Mouse (Mus musculus) liver, embryonic 14.5 days (tissue): ENCODE data around the gene Atp5d. TPM values are rescaled to one million over a fixed set of nuclear protein-coding genes. Genes with fewer than 3 reads are reported as not detected.

Experiments used
- ATAC-seq: fragments of 200-750 bp; cut with Nextera tagmentation; 2 replicates; pipeline ENCODE4 v1.8.0; 2017; ENCODE audit warnings: moderate number of reproducible peaks, mild to moderate bottlenecking, moderate library complexity; ENCODE audit not compliant: insufficient read depth
- DNase-seq, 3 experiments: peaks; one replicate each; pipeline ENCODE4 v3.0.0-alpha.2; 2012 to 2013; ENCODE audit warnings: low read depth in 3 of 3, low spot score in 3 of 3
- H3K27ac ChIP-seq: fragments of 300-500 bp; sonication (generic); 2 replicates; pipeline ENCODE4 v1.5.1; 2014; ENCODE audit warnings: moderate library complexity, mild to moderate bottlenecking, control low read depth, inconsistent platforms
- H3K27me3 ChIP-seq: fragments of 300-500 bp; sonication (generic); 2 replicates; pipeline ENCODE4 v1.6.1; 2014; ENCODE audit warnings: mild to moderate bottlenecking, low read length, moderate library complexity; ENCODE audit not compliant: control insufficient read depth, insufficient read depth
- H3K36me3 ChIP-seq: fragments of 300-500 bp; sonication (generic); replicated peaks from 2 replicates; pipeline ENCODE4 v1.6.1; 2014; ENCODE audit warnings: low read depth; ENCODE audit not compliant: control insufficient read depth, insufficient read depth
- H3K4me1 ChIP-seq, 2 experiments: fragments of 200-500 bp in 1 of 2; fragments of 300-500 bp in 1 of 2; sonication (generic) in 1 of 2; replicated peaks; 2 replicates each; pipeline ENCODE4 v1.6.1; 2012 to 2014; ENCODE audit warnings: antibody characterized with exemption in 1 of 2, inconsistent platforms in 1 of 2, low read length in 1 of 2; ENCODE audit not compliant: control insufficient read depth in 2 of 2, insufficient read depth in 2 of 2
- H3K4me2 ChIP-seq: fragments of 300-500 bp; sonication (generic); 2 replicates; pipeline ENCODE4 v1.6.1; 2014; ENCODE audit warnings: low read depth, mild to moderate bottlenecking, control low read depth, moderate library complexity
- H3K4me3 ChIP-seq, 2 experiments: fragments of 200-500 bp in 1 of 2; fragments of 300-500 bp in 1 of 2; sonication (generic) in 1 of 2; 2 replicates each; pipeline ENCODE4 v1.5.1; 2012 to 2014; ENCODE audit warnings: low read depth in 2 of 2, low read length in 2 of 2, mild to moderate bottlenecking in 2 of 2, control low read depth in 1 of 2, inconsistent platforms in 1 of 2, moderate library complexity in 1 of 2; ENCODE audit not compliant: insufficient read depth in 1 of 2
- H3K9ac ChIP-seq: fragments of 300-500 bp; sonication (generic); replicated peaks from 2 replicates; pipeline ENCODE4 v1.6.1; 2014; ENCODE audit warnings: mild to moderate bottlenecking, control low read depth, moderate library complexity
- H3K9me3 ChIP-seq: fragments of 300-500 bp; sonication (generic); 2 replicates; pipeline ENCODE4 v1.6.1; 2016; ENCODE audit warnings: low read length, mixed read lengths; ENCODE audit not compliant: control insufficient read depth
- CTCF ChIP-seq: IDR thresholded peaks from 2 replicates; pipeline ENCODE4 v1.5.1; 2016; ENCODE audit warnings: antibody characterized with exemption, low read depth, control low read depth
- EP300 ChIP-seq: IDR thresholded peaks from 2 replicates; pipeline ENCODE4 v1.6.1; 2016; ENCODE audit warnings: antibody characterized with exemption, low read depth
- WGBS: fragments of 180-500 bp; shearing (Covaris S2); extraction: QIAGEN DNeasy Blood & Tissue Kit; methylation state at CpG from one replicate; pipeline ENCODE4 v1.1.7; 2014; ENCODE audit not compliant: insufficient replicate concordance; 5-methylcytosine and 5-hydroxymethylcytosine counted together
- polyA plus RNA-seq, 2 experiments: library from polyadenylated mRNA; depleted of rRNA in 1 of 2; stranded (reverse) in 1 of 2; unstranded in 1 of 2; fragments of >200 nt; fragmentation: Nextera tagmentation in 1 of 2; extraction: Ambion mirVana in 1 of 2; gene quantifications; 2 replicates each; pipeline versions ENCODE4 v1.2.1 to v1.2.3; 2012 to 2014

Atp5d gene
- polyA plus RNA-seq, 2 experiments: 211 to 249 TPM

DNA sequence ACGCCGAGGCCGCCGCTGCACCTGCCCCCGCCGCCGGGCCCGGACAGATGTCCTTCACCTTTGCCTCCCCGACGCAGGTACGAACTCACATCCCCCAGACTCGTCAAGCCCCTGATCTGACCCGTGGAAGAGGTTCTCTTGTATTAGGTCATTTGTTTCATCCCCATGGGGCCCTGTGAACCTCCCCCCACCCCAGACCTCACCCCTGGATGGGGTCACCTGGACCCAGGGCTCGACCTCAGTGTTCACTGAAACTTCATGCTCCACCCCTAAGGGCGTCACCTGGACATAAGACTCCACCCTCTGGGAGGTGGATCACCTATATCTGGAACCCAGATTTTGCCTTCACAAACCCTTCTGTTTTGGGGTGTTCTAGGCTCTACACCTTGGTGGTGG lies 4.1 kb downstream of the Atp5d start:
- no peaks in the 10 kb centered on the region for H3K9me3 ChIP-seq
- peak overlapping the region; percentile 84 for H3K9ac ChIP-seq
- H3K36me3 ChIP-seq: peaks cover 16% of the 10 kb centered on the region
- H3K4me2 ChIP-seq: peak overlapping the region; percentile 94
- no peak for TF ChIP-seq EP300
- no peak for TF ChIP-seq CTCF
- DNase-seq (no peak), ATAC-seq (peak; percentile 45)
- peak overlapping the region; percentile 86 for H3K27ac ChIP-seq
- peaks cover 19% of the 10 kb centered on the region for H3K27me3 ChIP-seq
- peak overlapping the region; percentile 70 to 71 for H3K4me3 ChIP-seq
- 0% methylated on average over 15 of the region's 15 CpGs for WGBS
- H3K4me1 ChIP-seq: peaks cover 24 to 38% of the 10 kb centered on the region in 2 experiments

DNA sequence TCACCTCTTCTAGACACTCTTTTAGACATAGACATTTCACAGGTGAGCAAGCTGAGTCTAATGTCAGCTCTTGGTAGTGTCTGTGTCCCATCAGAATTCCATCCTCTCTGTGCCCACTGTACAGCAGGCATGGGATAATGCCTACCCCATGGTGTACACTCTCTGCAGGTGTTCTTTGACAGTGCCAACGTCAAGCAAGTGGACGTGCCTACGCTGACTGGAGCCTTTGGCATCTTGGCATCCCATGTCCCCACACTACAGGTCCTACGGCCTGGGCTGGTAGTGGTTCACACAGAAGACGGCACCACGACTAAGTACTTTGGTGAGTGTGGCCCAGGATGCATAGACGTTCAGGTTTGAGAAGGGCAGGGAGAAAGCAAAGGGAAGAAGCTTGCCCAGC lies 5.2 kb downstream of the Atp5d start:
- no peak overlapping the region for H3K4me2 ChIP-seq
- TF ChIP-seq EP300 (no peak), CTCF (no peak)

DNA sequence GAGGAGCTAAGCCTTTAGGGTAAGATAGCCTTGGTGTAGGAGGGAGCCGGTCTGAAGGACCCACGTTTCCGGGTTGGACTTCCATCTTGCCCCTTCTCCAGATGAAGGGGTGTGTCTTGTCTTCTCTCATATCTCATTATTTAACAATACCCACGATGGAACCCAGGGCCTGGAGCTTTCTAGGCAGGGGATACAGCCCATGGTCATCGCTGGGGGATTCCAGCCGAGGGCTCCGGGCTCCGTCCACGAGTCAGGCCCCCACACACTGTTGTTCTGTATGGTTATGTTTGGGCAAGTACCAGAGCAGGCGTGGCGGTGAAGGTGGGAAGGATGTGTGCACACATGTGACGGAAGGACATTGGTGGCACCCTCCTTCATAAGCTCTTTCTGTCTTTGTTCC lies 5.7 kb downstream of the Atp5d start:
- WGBS: 80% methylated on average over 12 of the region's 12 CpGs
- Histone ChIP-seq H3K27ac (no peak overlapping the region), H3K4me1 (peaks cover 28 to 39% of the 10 kb centered on the region in 2 experiments), H3K9me3 (no peaks in the 10 kb centered on the region), H3K9ac (no peak overlapping the region), H3K4me2 (no peak overlapping the region), H3K27me3 (peaks cover 3% of the 10 kb centered on the region), H3K36me3 (peaks cover 16% of the 10 kb centered on the region), H3K4me3 (no peak overlapping the region)
- ATAC-seq: no peak
- DNase-seq: no peak
- no peak for TF ChIP-seq EP300
- TF ChIP-seq CTCF: no peak

More for the DNA sequence above, 5.2 kb downstream of the Atp5d start:
- no peaks in the 10 kb centered on the region for H3K9me3 ChIP-seq
- peaks cover 16% of the 10 kb centered on the region for H3K36me3 ChIP-seq
- peaks cover 8% of the 10 kb centered on the region for H3K27me3 ChIP-seq
- H3K4me3 ChIP-seq: no peak overlapping the region
- peaks cover 28 to 39% of the 10 kb centered on the region in 2 experiments for H3K4me1 ChIP-seq
- 88% methylated on average over 7 of the region's 7 CpGs for WGBS
- H3K9ac ChIP-seq: no peak overlapping the region
- no peak for ATAC-seq
- DNase-seq: no peak
- no peak overlapping the region for H3K27ac ChIP-seq

DNA sequence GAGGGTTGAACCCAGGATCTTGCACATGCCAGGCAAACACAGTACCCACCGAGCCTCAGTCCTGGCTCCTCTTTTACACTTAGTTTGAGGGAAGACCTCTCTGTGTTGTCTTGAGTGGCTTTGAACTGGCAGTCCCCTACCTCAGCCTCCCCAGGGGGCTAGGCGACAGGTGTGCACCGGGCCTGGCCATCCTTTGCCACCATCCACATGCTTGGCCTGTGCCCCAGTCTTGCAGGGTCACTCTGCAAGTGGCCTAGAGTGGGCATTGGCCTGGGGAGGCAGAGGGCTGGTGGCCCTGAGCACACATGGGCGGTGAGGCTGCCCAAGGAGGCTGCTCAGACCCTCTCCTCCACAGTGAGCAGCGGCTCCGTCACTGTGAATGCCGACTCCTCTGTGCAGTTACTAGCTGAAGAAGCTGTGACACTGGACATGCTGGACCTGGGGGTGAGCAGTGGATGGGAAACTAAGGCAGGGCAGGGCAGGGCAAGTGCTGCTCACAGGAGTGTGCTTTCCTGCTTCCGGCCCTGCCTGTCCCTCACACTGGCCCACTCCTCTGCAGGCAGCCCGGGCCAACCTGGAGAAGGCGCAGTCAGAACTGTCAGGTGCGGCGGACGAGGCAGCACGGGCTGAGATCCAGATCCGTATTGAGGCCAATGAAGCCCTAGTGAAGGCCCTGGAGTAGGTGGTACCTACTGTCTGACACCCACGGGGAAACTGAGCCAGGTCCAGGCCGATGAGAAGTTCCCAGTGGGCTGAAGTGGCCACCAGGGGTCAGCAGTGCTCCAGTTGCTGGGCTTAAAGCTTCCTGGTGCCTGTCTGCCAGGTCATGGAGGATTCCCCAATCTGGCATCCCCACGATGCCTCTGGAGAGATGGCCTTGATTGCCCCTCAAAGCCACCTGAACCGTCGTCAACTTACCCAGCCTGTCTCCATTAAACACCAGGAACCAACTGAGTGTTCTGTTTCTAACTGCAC lies 6.7 kb downstream of the Atp5d start:
- 72% methylated on average over 20 of the region's 20 CpGs for WGBS
- no peak overlapping the region for H3K4me3 ChIP-seq
- H3K4me1 ChIP-seq: peaks cover 28 to 34% of the 10 kb centered on the region in 2 experiments

DNA sequence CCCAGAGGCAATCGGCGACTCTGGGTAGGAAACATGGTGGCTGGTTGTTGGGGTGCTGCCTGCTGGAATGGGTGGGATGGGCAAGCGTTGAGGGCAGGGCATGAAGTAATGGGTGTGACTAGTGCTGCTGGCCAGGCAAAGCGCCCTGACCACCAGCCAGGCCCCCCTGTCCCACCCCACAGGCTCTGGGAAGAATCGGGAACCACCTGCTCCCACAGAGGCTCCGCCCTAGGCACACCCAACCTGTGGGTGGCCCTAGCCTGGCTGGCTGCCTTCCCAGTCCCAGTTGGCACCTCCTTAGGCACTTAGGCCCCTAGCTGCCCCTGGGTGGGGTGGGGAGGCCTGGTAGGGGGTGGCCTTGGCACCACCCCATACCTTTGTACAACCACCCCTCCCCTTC lies 7.5 kb downstream of the Atp5d start:
- peaks cover 25 to 31% of the 10 kb centered on the region in 2 experiments for H3K4me1 ChIP-seq
- H3K9me3 ChIP-seq: no peaks in the 10 kb centered on the region
- ATAC-seq (no peak), DNase-seq (no peak)
- H3K36me3 ChIP-seq: peaks cover 16% of the 10 kb centered on the region
- peak overlapping the region; percentile 94 for H3K27ac ChIP-seq
- TF ChIP-seq EP300: no peak
- TF ChIP-seq CTCF: no peak
- peak overlapping the region; percentile 39; the same call in 1 of the 2 replicates for H3K4me2 ChIP-seq
- H3K4me3 ChIP-seq: no peak overlapping the region
- 58% methylated on average over 6 of the region's 6 CpGs for WGBS
- no peaks in the 10 kb centered on the region for H3K27me3 ChIP-seq
- no peak overlapping the region for H3K9ac ChIP-seq

More for the DNA sequence above, 6.7 kb downstream of the Atp5d start:
- no peak overlapping the region for H3K4me2 ChIP-seq
- no peak overlapping the region for H3K9ac ChIP-seq
- peak overlapping the region; percentile 52 for H3K27ac ChIP-seq
- no peaks in the 10 kb centered on the region for H3K9me3 ChIP-seq
- DNase-seq: no peak
- TF ChIP-seq CTCF (peak; percentile 96), EP300 (no peak)
- H3K36me3 ChIP-seq: peaks cover 16% of the 10 kb centered on the region
- no peaks in the 10 kb centered on the region for H3K27me3 ChIP-seq
- ATAC-seq: no peak
